Mouse (Mus musculus) spleen, postnatal 4 days (tissue): ENCODE measurements around the gene Dcaf6.
"Not testable (repeated sequence)": the region's sequence is repeated elsewhere in the genome, so short reads cannot be mapped to it uniquely, and the experiment has no call there.

ENCODE experiments used
- DNase-seq, 2 experiments: peaks; one replicate each; pipeline ENCODE4 v3.0.0; 2022; ENCODE audit warnings: low spot score in 2 of 2

The Dcaf6 gene

GRCm38 (mm10) chr1:165421357-165421915, 38.8 kb downstream of the Dcaf6 start:
- DNase-seq = no peak

GRCm38 (mm10) chr1:165396401-165396805, 63.9 kb downstream of the Dcaf6 start:
- peak in 1 of 2 experiments; percentile 19 for DNase-seq

- DNase-seq = peak in 1 of 2 experiments; percentile 20
Observed at GRCm38 (mm10) chr1:165395940-165396339, 64.3 kb downstream of the Dcaf6 start.

GRCm38 (mm10) chr1:165394836-165395235, 65.4 kb downstream of the Dcaf6 start:
- no peak for DNase-seq

- DNase-seq = no peak
Observed at GRCm38 (mm10) chr1:165393033-165393432, 67.2 kb downstream of the Dcaf6 start.

- no peak for DNase-seq
Observed at GRCm38 (mm10) chr1:165388716-165389115, 71.6 kb downstream of the Dcaf6 start.

GRCm38 (mm10) chr1:165386525-165386923, 73.8 kb downstream of the Dcaf6 start:
- no peak for DNase-seq

- DNase-seq = no peak
Observed at GRCm38 (mm10) chr1:165385810-165386524, 74.3 kb downstream of the Dcaf6 start.

GRCm38 (mm10) chr1:165373839-165374238, 86.4 kb downstream of the Dcaf6 start:
- DNase-seq = no peak

- DNase-seq = no peak
Observed at GRCm38 (mm10) chr1:165370990-165371389, 89.3 kb downstream of the Dcaf6 start.

- no peak for DNase-seq
Observed at GRCm38 (mm10) chr1:165365057-165365456, 95.2 kb downstream of the Dcaf6 start.

GRCm38 (mm10) chr1:165363271-165363670, 97.0 kb downstream of the Dcaf6 start:
- DNase-seq = no peak

GRCm38 (mm10) chr1:165356347-165356746, 103.9 kb downstream of the Dcaf6 start:
- no peak for DNase-seq

- DNase-seq = no peak
Observed at GRCm38 (mm10) chr1:165348627-165349026, 111.6 kb downstream of the Dcaf6 start.

GRCm38 (mm10) chr1:165344453-165344852, 115.8 kb downstream of the Dcaf6 start:
- DNase-seq = no peak

GRCm38 (mm10) chr1:165342126-165342525, 118.1 kb downstream of the Dcaf6 start:
- no peak for DNase-seq

GRCm38 (mm10) chr1:165332797-165333196, 127.5 kb downstream of the Dcaf6 start:
- DNase-seq = no peak

GRCm38 (mm10) chr1:165330859-165331258, 129.4 kb downstream of the Dcaf6 start:
- DNase-seq = no peak

GRCm38 (mm10) chr1:165328384-165329289, 131.6 kb downstream of the Dcaf6 start:
- DNase-seq = not testable (repeated sequence)

- DNase-seq = no peak
Observed at GRCm38 (mm10) chr1:165327831-165328230, 132.4 kb downstream of the Dcaf6 start.

- DNase-seq = no peak
Observed at GRCm38 (mm10) chr1:165327370-165327769, 132.9 kb downstream of the Dcaf6 start.

- DNase-seq = peak in 1 of 2 experiments; percentile 28
Observed at GRCm38 (mm10) chr1:165322934-165323333, 137.3 kb downstream of the Dcaf6 start.
